Mouse (Mus musculus) lung, adult 2 months (tissue): Measurements from ENCODE around the gene Olfr10. TPM values are rescaled to one million over a fixed set of nuclear protein-coding genes. Genes with fewer than 3 reads are reported as not detected.

Source experiments
- DNase-seq: peaks from one replicate; pipeline ENCODE4 v3.0.0; 2022
- H3K4me1 ChIP-seq: fragments of 200-500 bp; 2 replicates; pipeline ENCODE4 v1.6.1; 2011; ENCODE audit warnings: low read length; ENCODE audit not compliant: control insufficient read depth, insufficient read depth
- H3K4me3 ChIP-seq: fragments of 200-500 bp; replicated peaks from 2 replicates; pipeline ENCODE3; 2011; ENCODE audit warnings: low read depth, mild to moderate bottlenecking, control low read depth, low read length; ENCODE audit errors: extremely low read depth
- CTCF ChIP-seq: fragments of 200-500 bp; IDR thresholded peaks from 2 replicates; pipeline ENCODE4 v1.5.1; 2011; ENCODE audit warnings: mild to moderate bottlenecking, low read length, control low read depth; ENCODE audit not compliant: insufficient read depth
- POLR2A ChIP-seq: fragments of 200-500 bp; IDR thresholded peaks from 2 replicates; pipeline ENCODE4 v1.6.1; 2011; ENCODE audit warnings: low read depth, mild to moderate bottlenecking, control low read depth, low read length, borderline replicate concordance; ENCODE audit errors: extremely low read depth
- WGBS: fragments of 180-500 bp; shearing (Covaris S2); methylation state at CpG from one replicate; pipeline ENCODE4 v1.1.7; 2018; 5-methylcytosine and 5-hydroxymethylcytosine counted together
- polyA plus RNA-seq: library from polyadenylated mRNA; depleted of rRNA; stranded (reverse); fragments of >200 nt; gene quantifications from 2 replicates; pipeline ENCODE4 v1.2.3, GENCODE M21; 2012; rRNA removed

Olfr10 gene
- not detected in 2 replicates for polyA plus RNA-seq

DNA sequence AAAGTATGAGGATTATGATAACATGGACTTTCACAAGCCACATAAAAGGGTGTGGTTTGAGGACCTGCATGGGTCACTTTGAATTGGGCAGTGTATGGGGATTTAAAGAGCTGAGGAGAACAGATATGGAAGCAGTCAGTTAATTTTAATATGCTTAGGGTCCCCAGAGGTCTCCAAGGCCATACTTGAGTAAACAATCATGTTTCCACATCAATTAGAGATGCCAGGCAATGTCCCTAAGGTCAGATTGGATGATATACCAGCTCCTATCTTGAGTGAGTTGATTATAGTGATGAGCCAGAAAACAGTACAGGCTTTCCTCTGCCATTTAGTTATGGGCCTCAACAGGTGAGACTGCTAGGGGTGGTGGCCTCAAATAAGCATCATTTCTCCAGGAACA is at the start of gene Olfr10:
Olfr10 (plus strand) TSS at position 301 of the 400 bp plus-strand sequence.
- no peak for DNase-seq
- no peak within 1 kb of the TSS for H3K4me3 ChIP-seq
- H3K4me1 ChIP-seq: no peaks in the 10 kb centered on the region
- TF ChIP-seq CTCF (no peak), POLR2A (no peak)

DNA sequence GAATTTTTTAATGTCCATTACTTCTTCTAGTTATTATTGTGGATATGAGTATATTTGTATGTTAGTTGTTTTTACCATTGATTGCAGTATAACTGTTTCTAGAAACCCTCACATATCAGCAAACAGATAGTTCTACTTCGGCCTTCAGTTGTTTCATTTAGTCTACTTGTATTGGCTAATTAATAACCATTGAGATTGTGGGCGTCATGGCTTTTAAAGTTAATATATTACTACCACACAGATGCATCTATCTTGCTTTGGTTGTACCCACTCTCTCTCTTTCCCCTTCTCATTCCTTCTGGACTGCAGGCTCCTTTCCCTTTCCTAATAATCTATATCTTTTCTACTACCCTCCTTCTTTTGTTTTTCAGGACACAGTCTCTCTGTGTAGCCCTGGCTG is 45.2 kb upstream of the Olfr10 start:
- 76% methylated on average over 2 of the region's 2 CpGs for WGBS

DNA sequence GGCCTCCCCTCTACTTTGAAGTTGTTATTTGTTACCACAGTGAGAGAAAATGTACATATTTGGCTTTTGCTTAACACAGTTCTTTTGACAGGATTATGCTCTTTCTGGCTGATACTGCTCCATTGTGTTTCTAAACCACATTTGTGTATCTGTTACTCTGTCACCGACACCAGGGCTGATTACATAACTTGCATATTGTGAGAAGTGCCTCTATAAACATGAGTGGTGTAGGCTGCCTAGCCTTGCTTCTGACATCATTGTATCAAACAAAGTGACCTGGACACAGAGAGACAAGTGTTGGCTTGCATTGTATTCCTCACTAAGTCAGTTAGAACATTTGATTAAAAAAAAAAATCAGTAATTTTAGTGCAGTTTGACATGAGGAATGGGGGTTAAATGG is 44.7 kb upstream of the Olfr10 start:
- no peak for TF ChIP-seq CTCF
- TF ChIP-seq POLR2A: no peak
- 0% methylated on average over 1 of the region's 1 CpGs for WGBS
- Histone ChIP-seq H3K4me1 (peaks cover 19% of the 10 kb centered on the region), H3K4me3 (no peak overlapping the region)
- DNase-seq: no peak

More for the DNA sequence above, 45.2 kb upstream of the Olfr10 start:
- Histone ChIP-seq H3K4me3 (no peak overlapping the region), H3K4me1 (peaks cover 19% of the 10 kb centered on the region)
- TF ChIP-seq CTCF (no peak), POLR2A (no peak)
- no peak for DNase-seq

DNA sequence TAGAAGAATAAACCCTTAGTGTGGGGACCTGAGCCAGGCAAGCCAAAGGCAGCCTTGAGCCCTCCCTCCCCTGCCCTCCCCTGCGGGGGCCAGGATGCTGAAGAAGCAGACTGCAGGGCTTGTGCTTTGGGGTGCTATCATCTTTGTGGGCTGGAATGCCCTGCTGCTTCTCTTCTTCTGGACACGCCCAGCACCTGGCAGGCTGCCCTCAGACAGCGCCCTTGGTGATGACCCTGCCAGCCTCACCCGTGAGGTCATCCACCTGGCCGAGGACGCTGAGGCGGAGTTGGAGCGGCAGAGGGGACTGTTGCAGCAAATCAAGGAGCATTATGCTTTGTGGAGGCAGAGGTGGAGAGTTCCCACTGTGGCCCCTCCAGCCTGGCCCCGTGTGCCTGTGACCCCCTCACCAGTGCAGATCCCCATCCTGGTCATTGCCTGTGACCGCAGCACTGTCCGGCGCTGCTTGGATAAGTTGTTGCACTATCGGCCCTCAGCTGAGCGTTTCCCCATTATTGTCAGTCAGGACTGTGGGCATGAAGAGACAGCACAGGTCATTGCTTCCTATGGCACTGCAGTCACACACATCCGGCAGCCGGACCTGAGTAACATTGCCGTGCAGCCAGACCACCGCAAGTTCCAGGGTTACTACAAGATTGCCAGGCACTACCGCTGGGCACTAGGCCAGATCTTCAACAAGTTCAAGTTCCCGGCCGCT is 43.8 kb upstream of the Olfr10 start:
- 57% methylated on average over 21 of the region's 21 CpGs for WGBS
- DNase-seq: no peak

DNA sequence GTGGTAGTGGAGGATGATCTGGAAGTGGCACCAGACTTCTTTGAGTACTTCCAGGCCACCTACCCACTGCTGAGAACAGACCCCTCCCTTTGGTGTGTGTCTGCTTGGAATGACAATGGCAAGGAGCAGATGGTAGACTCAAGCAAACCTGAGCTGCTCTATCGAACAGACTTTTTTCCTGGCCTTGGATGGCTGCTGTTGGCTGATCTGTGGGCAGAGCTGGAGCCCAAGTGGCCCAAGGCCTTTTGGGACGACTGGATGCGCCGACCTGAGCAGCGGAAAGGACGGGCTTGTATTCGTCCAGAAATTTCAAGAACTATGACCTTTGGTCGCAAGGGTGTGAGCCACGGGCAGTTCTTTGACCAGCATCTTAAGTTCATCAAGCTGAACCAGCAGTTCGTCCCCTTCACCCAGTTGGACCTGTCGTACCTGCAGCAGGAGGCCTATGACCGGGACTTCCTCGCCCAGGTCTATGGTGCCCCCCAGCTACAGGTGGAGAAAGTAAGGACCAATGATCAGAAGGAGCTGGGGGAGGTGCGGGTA is 43.2 kb upstream of the Olfr10 start:
- Histone ChIP-seq H3K4me1 (peaks cover 19% of the 10 kb centered on the region), H3K4me3 (no peak overlapping the region)
- DNase-seq: no peak
- WGBS: 91% methylated on average over 14 of the region's 14 CpGs
- TF ChIP-seq POLR2A: no peak
- TF ChIP-seq CTCF: no peak

More for the DNA sequence above, 43.8 kb upstream of the Olfr10 start:
- Histone ChIP-seq H3K4me1 (peaks cover 19% of the 10 kb centered on the region), H3K4me3 (no peak overlapping the region)
- no peak for TF ChIP-seq POLR2A
- TF ChIP-seq CTCF: no peak

DNA sequence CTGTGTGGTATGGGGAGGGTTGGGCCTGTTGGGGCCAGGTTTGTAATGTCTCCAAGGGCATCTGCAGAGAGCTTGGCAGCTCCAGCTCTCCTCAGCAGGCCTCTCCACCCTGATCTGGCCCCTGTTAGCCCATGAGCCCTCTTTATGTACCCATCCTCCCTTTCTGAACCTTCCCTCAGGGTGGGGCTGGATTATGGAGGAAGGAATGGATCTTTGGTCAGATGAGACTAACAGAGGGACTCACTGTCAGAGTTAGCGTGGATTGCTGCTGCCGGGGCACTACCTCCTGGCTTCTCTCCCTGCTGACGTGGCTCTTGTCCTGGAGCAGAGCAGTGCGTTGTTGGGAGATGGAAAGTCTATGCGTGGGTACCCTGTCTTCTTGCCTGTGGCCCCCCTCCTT is 42.3 kb upstream of the Olfr10 start:
- no peak for DNase-seq

DNA sequence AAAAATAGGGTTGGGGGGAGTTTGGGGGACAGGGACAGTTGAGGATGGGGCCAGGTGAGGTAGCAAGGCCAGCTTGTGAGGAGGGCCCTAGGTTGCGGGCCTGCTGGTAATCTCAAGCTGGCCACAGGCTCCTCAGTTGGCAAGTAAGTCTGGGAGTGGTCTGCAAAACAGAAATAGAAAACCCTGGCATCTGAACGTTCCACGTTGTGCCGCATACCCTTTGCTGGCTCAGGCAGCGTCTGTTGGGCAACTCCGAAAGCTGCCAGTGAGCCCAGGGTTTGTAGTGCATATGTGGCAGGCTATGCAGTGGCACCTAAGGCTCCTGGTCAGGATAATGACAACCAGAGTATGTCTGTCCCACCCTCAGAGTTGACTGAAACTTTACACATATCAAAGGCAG is 41.4 kb upstream of the Olfr10 start:
- Histone ChIP-seq H3K4me1 (peaks cover 19% of the 10 kb centered on the region), H3K4me3 (no peak overlapping the region)
- WGBS: 76% methylated on average over 6 of the region's 6 CpGs
- no peak for TF ChIP-seq CTCF
- DNase-seq: no peak

More for the DNA sequence above, 42.3 kb upstream of the Olfr10 start:
- Histone ChIP-seq H3K4me3 (no peak overlapping the region), H3K4me1 (peaks cover 19% of the 10 kb centered on the region)
- 83% methylated on average over 5 of the region's 5 CpGs for WGBS
- TF ChIP-seq CTCF (no peak), POLR2A (no peak)

DNA sequence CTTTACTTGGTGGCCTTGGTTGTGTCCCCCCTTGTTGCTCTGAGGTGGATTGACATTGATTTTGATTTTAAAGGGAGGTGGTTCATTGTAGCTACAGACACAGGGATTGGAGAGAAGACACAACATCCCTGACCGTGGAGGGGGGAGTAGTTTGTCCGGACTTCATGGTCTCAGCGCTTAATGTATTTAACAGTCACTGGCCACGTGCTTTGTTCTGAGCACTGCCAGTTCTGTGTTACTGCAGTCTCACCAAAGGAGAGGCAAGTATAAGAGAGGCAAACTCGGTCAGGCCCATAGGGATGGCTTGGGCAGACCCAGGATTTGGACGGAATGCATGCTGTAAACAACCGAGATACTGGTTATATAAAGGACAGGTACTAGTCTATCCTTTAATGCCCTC is 40.5 kb upstream of the Olfr10 start:
- WGBS: 78% methylated on average over 7 of the region's 7 CpGs
- H3K4me1 ChIP-seq: peaks cover 19% of the 10 kb centered on the region
- DNase-seq: no peak
- no peak for TF ChIP-seq CTCF
- no peak for TF ChIP-seq POLR2A
- no peak overlapping the region for H3K4me3 ChIP-seq

DNA sequence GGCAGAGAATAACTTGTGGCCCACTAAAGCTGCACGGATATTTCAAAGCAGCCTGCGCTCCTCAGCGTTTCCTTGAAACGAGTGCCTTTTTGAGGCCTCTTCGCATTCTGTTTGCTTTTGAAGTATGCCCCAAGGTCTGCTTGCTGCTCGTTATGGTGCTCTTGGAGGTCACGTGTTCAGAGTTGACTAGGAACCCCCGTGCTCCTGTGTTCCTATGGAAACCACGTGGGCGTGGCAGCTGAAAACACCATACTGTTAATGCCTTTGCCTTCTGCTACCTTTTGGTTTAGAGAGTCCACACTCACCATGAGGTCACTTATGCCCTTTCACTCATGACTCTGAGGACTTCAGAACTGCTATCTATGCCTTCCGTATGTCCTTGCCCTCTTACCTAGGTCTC is 39.9 kb upstream of the Olfr10 start:
- TF ChIP-seq CTCF (no peak), POLR2A (no peak)
- peaks cover 17% of the 10 kb centered on the region for H3K4me1 ChIP-seq
- no peak overlapping the region for H3K4me3 ChIP-seq
- 60% methylated on average over 11 of the region's 11 CpGs for WGBS
- no peak for DNase-seq

DNA sequence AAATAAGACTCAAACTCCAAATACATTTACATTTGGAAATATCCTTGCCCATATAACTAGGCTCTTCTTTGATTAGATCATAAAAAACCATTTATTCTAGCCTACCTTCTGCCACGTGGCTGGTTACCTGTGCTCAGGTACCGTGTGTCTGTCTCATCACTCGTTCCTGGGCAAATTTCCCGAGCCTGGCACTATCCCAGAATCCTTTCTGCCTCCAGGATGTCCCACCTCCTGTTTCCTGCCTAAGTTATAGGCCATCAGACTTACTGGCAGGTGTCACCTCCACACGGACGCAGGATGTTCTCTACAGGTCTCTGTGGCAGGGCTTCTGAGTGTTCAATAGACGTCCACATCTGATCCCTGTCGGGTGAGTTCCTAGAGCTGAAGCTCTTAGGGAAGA is 39.4 kb upstream of the Olfr10 start:
- 66% methylated on average over 8 of the region's 8 CpGs for WGBS
- DNase-seq: no peak
- Histone ChIP-seq H3K4me3 (no peak overlapping the region), H3K4me1 (peaks cover 12% of the 10 kb centered on the region)
- TF ChIP-seq CTCF: no peak
- no peak for TF ChIP-seq POLR2A

DNA sequence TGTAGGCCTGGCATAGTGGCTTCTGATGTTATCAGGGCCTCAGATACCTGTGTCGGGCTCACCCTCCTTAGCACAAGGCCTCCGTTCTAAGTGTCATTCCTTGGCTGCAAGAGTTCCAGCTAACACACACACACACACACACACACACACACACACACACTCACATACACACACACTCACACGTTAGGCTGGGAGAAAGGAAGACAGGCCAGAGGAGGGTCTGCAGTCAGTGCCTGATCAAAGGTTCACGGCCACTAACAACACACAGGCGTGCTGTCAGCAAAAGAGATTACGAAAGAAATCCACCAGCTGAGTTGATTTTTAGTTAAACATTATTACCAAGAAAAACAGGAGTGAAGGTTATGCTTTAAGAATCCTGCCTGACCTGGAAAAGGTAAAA is 37.9 kb upstream of the Olfr10 start:
- WGBS: 60% methylated on average over 6 of the region's 6 CpGs
- TF ChIP-seq CTCF (no peak), POLR2A (no peak)
- DNase-seq: no peak
- H3K4me3 ChIP-seq: no peak overlapping the region
- 0 out of 2 replicates have a peak, but pooled peaks cover 3% of the 10 kb centered on the region for H3K4me1 ChIP-seq
